Mouse (Mus musculus) megakaryocyte, embryonic 14.5 days (primary cell): Measurements from ENCODE around the gene Aktip. TPM values are rescaled to one million over a fixed set of nuclear protein-coding genes. Genes with fewer than 3 reads are reported as not detected.

Experiments
- H3K27me3 ChIP-seq: replicated peaks from 2 replicates; pipeline ENCODE3; 2012; ENCODE audit warnings: inconsistent platforms
- H3K36me3 ChIP-seq: replicated peaks from 2 replicates; pipeline ENCODE3; 2012; ENCODE audit warnings: low read length, inconsistent platforms, mixed read lengths
- H3K4me1 ChIP-seq: 2 replicates; pipeline ENCODE4 v1.6.1; 2012; ENCODE audit warnings: inconsistent platforms
- H3K4me3 ChIP-seq: replicated peaks from 2 replicates; pipeline ENCODE3; 2012; ENCODE audit warnings: moderate library complexity, mild to moderate bottlenecking, inconsistent platforms
- H3K9me3 ChIP-seq: 2 replicates; pipeline ENCODE4 v1.6.1; 2012; ENCODE audit warnings: inconsistent platforms
- FLI1 ChIP-seq: IDR thresholded peaks from 2 replicates; pipeline ENCODE4 v1.6.1; 2012; ENCODE audit warnings: low read length, inconsistent platforms, mixed read lengths
- GATA1 ChIP-seq: IDR thresholded peaks from 3 replicates; pipeline ENCODE4 v1.6.1; 2012; ENCODE audit warnings: mixed read lengths, low read length, inconsistent platforms, borderline replicate concordance
- polyA plus RNA-seq: library from polyadenylated mRNA; stranded (reverse); fragments of >175 nt; gene quantifications from 2 replicates; pipeline ENCODE4 v1.2.3, GENCODE M21; 2012; ENCODE audit warnings: low replicate concordance; ENCODE audit not compliant: insufficient read depth

Gene Aktip
- 3.2 TPM in 1 of 2 replicates, not detected in the other for polyA plus RNA-seq

DNA sequence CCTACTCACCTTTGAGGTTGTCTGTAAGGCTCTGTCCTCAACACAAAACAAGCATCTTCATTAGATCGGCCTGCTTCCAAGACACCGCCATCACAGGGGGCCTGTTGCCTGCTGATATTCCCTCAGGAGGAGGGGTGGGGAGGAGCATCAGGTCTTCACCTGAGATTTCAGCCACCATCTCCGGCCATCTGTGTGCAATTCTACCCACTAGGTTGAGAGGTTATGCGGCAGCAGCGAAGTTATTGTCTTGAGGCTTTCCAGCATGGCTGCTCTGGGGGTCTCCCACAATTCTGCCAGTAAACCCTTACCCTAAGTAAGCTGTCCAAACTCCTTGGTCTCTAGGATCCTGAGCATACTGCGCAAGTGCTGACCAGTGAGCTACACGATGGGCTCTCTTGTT, at the start of gene Aktip:
TSS of gene Aktip (minus strand) at position 101 of the 400 bp plus-strand sequence.
- no peaks in the 10 kb centered on the region for H3K4me1 ChIP-seq
- H3K4me3 ChIP-seq: no peak within 1 kb of the TSS
- H3K27me3 ChIP-seq: peaks cover 17% of the 10 kb centered on the region
- peaks cover 11% of the 10 kb centered on the region; the same call in 1 of the 2 replicates for H3K9me3 ChIP-seq
- TF ChIP-seq FLI1 (no peak), GATA1 (no peak)
- no peaks in the 10 kb centered on the region for H3K36me3 ChIP-seq

DNA sequence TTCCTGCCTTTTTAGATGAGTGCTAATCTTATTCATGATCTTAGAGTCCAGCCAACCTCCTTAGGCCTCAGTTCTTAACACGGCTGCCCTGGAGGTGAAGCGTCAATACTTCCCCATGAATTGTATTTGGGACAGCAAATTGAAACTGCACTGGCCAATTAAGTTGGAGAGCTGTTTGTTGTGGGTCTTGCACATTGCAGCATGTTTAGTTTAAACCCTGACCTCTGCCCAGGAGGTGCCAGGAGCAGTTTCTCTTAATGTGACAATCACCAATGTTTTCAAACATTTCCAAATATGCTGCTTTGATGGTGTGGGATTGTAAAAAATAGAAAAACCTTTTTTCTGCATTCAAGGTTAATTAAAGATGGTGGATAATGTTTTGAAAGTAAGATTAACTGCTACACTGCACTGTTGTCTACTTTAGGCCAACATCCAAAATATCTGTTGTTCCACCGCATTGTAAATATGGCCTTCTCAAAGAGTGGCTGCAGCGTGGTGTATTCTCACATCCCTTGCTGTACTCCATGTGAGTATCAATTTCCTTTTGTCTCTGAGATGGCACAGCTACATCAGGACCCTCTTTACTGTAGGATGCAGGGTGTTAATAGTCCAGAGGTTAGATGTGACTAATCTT, 46.2 kb upstream of the Aktip start:
- peaks cover 21% of the 10 kb centered on the region for H3K36me3 ChIP-seq
- peaks cover 30% of the 10 kb centered on the region for H3K4me1 ChIP-seq
- no peaks in the 10 kb centered on the region for H3K27me3 ChIP-seq
- no peak for TF ChIP-seq GATA1
- H3K4me3 ChIP-seq: no peak overlapping the region
- H3K9me3 ChIP-seq: no peaks in the 10 kb centered on the region

DNA sequence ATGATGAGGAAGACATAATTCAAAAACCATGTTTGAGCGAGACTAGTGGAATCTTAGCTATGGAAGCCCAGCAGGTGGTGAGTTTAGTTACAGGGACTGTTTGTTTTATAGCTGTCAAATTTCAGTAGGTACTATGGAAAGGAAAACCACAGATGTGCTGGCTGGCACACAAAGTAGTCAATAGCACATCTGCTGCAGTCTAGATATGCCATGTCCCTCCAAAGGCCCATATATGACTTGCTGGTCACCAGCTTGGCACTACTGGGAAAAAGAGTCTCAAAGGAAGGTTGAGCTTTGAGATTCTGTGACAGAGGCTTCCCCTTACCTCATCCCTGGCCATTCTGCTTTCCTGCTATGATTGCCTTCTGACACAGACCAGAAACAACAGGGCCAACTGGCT, 42.9 kb upstream of the Aktip start:
- TF ChIP-seq FLI1: no peak
- TF ChIP-seq GATA1: no peak

DNA sequence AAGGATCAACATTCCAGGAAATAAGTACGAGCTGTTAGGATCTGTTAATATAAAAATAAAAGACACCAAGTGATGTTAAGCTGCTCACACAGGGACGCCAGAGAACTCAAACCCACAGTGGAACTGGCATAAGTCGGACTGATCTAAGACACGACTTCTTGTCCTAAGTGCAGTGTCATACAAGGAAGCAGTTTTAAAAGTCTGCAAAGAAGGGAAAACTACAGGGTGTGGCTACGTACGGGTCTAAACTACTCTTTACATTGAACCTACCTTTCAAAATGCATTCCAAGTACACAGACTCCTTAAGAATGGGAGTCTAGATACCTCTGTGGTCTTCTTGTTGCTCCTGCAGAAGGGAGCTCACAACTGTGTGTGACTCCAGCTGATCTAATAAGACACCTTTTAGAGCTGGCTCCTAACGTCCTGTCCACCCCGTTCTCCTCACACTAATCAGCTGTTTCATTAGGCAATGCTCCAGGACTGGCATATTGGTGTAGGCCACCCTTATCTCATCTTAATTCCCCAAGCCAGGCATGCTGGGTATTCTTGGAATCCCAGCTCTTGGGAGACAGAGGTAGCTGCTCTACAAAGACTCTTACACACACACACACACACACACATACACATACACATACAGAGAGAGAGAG, 42.2 kb upstream of the Aktip start:
- H3K4me3 ChIP-seq: no peak overlapping the region
- H3K27me3 ChIP-seq: no peaks in the 10 kb centered on the region
- no peaks in the 10 kb centered on the region for H3K9me3 ChIP-seq
- H3K4me1 ChIP-seq: peaks cover 18% of the 10 kb centered on the region
- peaks cover 11% of the 10 kb centered on the region for H3K36me3 ChIP-seq
- no peak for TF ChIP-seq FLI1
- TF ChIP-seq GATA1: no peak

More for the DNA sequence above, 42.9 kb upstream of the Aktip start:
- no peaks in the 10 kb centered on the region for H3K27me3 ChIP-seq
- H3K36me3 ChIP-seq: peaks cover 15% of the 10 kb centered on the region
- no peak overlapping the region for H3K4me3 ChIP-seq
- no peaks in the 10 kb centered on the region for H3K9me3 ChIP-seq
- peaks cover 18% of the 10 kb centered on the region for H3K4me1 ChIP-seq

DNA sequence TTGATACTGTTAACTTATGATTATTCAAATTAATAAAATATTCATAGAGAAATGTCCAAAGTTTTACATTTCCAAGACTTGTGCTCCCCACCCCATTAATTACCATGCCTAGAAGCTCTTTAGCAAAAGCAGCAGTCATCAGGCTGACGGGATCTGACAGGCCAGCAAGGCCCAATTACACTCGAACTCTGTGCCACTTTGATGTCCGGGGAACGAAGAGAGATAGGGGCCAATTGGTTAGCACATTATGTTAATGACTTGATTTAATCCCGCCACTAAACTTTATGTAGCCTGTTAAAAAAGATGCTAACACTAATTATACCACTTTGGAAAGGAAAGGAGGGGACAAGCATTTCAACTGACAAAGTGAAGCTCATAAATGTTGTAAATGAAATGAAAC, 41.6 kb upstream of the Aktip start:
- Histone ChIP-seq H3K9me3 (no peaks in the 10 kb centered on the region), H3K36me3 (peaks cover 11% of the 10 kb centered on the region), H3K4me3 (no peak overlapping the region), H3K4me1 (peaks cover 18% of the 10 kb centered on the region), H3K27me3 (no peaks in the 10 kb centered on the region)
- no peak for TF ChIP-seq GATA1
- TF ChIP-seq FLI1: no peak

DNA sequence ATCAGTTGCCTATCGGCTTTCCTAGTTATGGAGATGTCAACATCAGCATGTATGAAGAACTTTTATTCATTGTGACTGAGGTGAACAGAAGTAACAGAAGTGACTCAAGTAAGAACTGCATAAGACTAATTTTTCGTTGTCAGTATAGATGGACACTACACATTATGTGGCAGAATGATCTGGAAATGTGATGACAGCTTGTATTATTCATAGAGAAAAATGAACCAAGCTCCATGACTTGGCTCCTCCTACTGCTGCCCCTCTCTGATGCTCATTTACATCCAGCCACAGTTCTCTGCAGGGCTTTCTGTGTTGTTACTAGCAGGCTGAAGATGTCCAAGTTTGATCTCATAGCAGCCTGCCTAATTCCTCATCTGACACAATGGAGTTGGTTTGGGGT, 37.4 kb upstream of the Aktip start:
- H3K9me3 ChIP-seq: no peaks in the 10 kb centered on the region
- H3K4me1 ChIP-seq: peaks cover 5% of the 10 kb centered on the region
- TF ChIP-seq GATA1: no peak
- no peak for TF ChIP-seq FLI1
- no peaks in the 10 kb centered on the region for H3K27me3 ChIP-seq
- H3K4me3 ChIP-seq: no peak overlapping the region
- H3K36me3 ChIP-seq: peaks cover 9% of the 10 kb centered on the region

DNA sequence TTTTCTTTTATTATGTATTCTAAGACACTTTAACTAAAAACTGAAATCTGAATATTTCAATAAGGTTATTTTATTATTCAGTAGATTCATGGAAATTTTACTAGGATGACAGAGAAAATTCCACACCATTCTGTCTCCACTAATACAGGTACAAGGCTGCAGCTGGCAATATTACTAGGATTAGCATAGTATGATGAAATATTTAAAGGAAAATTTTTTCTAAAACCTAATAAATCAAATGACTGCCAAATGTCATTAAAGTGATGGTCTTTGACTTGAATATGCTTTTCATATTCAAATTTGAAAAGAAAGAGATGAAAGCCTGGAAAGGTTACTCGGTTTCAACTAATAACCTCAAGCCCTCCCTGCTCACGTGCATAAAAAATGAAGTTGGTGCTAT, 34.3 kb upstream of the Aktip start:
- Histone ChIP-seq H3K9me3 (no peaks in the 10 kb centered on the region), H3K36me3 (peaks cover 8% of the 10 kb centered on the region), H3K4me3 (no peak overlapping the region), H3K4me1 (no peaks in the 10 kb centered on the region), H3K27me3 (no peaks in the 10 kb centered on the region)
- TF ChIP-seq FLI1 (no peak), GATA1 (no peak)

DNA sequence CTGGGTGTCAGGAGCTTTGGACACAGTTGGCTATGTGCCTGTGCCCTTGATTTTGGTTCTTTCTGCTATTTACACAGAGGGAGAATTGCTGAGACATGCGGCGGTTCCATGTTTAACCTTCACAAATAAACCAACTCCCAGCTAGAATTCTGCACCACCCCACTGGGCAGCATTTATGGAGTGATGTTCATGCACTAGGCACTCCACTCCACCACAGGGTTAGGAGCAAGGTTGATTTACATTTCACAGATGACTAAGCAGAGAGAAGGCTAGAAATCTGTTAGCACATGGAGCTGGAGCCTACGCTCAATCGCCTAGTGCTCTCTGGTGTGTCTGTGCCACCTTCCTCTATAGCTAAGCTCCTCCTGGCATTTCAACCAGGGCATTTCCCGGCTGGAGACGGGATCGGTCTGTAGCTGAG, 27.7 kb upstream of the Aktip start:
- Histone ChIP-seq H3K9me3 (no peaks in the 10 kb centered on the region), H3K36me3 (peaks cover 14% of the 10 kb centered on the region), H3K27me3 (no peaks in the 10 kb centered on the region), H3K4me3 (no peak overlapping the region), H3K4me1 (peaks cover 13% of the 10 kb centered on the region)
- TF ChIP-seq GATA1 (no peak), FLI1 (no peak)

DNA sequence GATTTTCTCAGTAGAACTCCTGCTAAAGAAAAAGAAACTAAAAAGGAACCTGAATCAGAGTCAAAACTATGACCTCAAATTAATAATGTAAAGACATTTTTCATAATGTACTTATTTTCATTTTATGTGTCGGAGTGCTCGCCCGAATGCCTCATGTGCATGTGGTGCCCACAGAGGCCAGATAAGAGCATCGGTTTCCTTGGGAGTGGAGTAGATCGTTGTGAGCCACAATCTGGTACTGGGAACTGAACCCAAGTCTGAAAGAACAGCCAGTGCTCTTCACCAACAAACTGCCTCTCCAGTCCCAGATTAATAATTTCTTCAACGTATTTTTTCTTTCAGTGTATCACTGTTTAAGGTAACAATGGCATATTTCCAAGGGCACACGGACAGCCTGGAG, 24.5 kb upstream of the Aktip start:
- peaks cover 13% of the 10 kb centered on the region for H3K4me1 ChIP-seq

DNA sequence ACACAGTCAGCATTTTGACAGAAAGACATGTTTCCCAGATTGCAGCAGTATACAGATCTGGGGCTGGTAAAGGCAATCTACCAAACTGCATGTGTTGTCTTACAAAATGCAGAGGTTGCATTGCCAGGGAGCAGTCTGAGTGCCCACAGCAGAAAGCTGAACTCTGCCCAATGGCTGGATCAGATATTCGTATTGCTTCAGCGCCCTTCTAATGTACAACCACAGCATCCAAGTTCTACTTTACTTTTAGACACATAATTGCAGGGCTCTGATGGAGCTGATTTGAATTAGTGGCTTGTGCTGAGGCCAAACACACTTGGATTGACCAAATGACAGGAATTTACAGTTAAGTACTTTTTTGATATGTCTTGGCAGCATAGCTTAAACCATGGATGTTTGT, 22.1 kb upstream of the Aktip start:
- Histone ChIP-seq H3K36me3 (peaks cover 13% of the 10 kb centered on the region), H3K9me3 (no peaks in the 10 kb centered on the region), H3K4me3 (no peak overlapping the region), H3K4me1 (peaks cover 6% of the 10 kb centered on the region), H3K27me3 (no peaks in the 10 kb centered on the region)
- TF ChIP-seq GATA1 (no peak), FLI1 (no peak)

More for the DNA sequence above, 24.5 kb upstream of the Aktip start:
- no peak for TF ChIP-seq FLI1
- TF ChIP-seq GATA1: no peak
- H3K27me3 ChIP-seq: no peaks in the 10 kb centered on the region
- no peaks in the 10 kb centered on the region for H3K9me3 ChIP-seq
- no peak overlapping the region for H3K4me3 ChIP-seq
- H3K36me3 ChIP-seq: peaks cover 13% of the 10 kb centered on the region
